Mouse (Mus musculus): ENCODE results near the gene Zfp281. TPM values are rescaled to one million over a fixed set of nuclear protein-coding genes. Genes with fewer than 3 reads are reported as not detected.
A peak's percentile ranks its signal among the peaks of the same experiment; 100 is the strongest.

Zfp281 gene
- polyA plus RNA-seq, 1 experiment from 2014 or later, result 38.6 TPM

DNA sequence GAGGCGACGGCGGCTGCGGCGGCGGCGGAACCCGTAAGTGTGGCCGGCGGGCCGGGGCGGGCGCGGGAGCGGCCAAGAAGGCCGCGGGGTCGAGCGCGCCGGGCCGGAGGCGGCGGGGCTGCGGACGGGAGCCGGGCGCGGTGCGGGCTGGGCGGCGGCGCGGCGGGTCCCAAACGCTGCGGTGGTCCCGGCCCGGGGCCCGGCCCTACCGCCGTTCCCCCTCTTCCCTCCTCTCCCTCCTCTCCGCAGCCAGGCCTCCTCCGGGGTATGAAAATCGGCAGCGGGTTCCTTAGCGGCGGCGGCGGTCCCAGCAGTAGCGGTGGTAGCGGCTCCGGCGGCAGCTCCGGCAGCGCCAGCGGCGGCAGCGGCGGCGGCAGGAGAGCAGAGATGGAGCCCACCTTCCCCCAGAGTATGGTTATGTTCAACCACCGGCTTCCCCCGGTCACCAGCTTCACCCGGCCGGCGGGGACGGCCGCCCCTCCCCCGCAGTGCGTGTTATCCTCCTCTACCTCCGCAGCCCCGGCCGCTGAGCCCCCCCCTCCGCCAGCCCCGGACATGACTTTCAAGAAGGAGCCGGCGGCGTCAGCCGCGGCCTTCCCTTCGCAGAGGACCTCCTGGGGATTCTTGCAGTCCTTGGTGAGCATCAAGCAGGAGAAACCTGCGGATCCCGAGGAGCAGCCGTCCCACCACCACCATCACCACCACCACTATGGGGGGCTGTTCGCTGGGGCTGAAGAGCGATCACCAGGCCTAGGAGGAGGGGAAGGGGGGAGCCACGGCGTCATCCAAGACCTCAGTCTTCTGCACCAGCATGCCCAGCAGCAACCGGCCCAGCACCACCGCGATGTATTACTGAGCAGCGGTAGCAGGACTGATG is 556 bp downstream of the Zfp281 start:
- no peaks in the 10 kb centered on the region for H3K27me3 ChIP-seq (ENCODE audit: control insufficient read depth, insufficient read depth, low read length)
- H3K36me3 ChIP-seq (ENCODE audit: control insufficient read depth, insufficient read depth, low read length), result peaks cover 10% of the 10 kb centered on the region; the same call in 1 of the 2 replicates
- H3K9ac ChIP-seq (ENCODE audit: low read length), result peak overlapping the region; percentile 86
- H3K4me3 ChIP-seq (ENCODE audit: low read depth, low read length), result peak overlapping the region; percentile 89
- H3K4me1 ChIP-seq (ENCODE audit: control insufficient read depth, insufficient read depth, low read length), result peaks cover 11% of the 10 kb centered on the region
- DNase-seq (ENCODE audit: low spot score) (peak; percentile 61), ATAC-seq (ENCODE audit: insufficient number of reproducible peaks, low FRiP score, low TSS enrichment, low read depth) (peak; percentile 63)
- 1% methylated on average over 79 of the region's 92 CpGs for WGBS
- peak overlapping the region; percentile 60 for H3K27ac ChIP-seq (replicated peaks; ENCODE audit: low read depth, low read length)
- H3K4me2 ChIP-seq (ENCODE audit: low read depth, severe bottlenecking), result peak overlapping the region; percentile 88
- no peaks in the 10 kb centered on the region for H3K9me3 ChIP-seq (ENCODE audit: control insufficient read depth, low read length)

- Histone ChIP-seq H3K9me3 (ENCODE audit: control insufficient read depth, low read length) (no peaks in the 10 kb centered on the region), H3K4me1 (ENCODE audit: control insufficient read depth, insufficient read depth, low read length) (peaks cover 11% of the 10 kb centered on the region), H3K27ac (replicated peaks; ENCODE audit: low read depth, low read length) (no peak overlapping the region), H3K36me3 (ENCODE audit: control insufficient read depth, insufficient read depth, low read length) (peaks cover 10% of the 10 kb centered on the region; the same call in 1 of the 2 replicates), H3K4me3 (ENCODE audit: low read depth, low read length) (peak overlapping the region; percentile 89; the same call in 1 of the 2 replicates), H3K4me2 (ENCODE audit: low read depth, severe bottlenecking) (peak overlapping the region; percentile 88), H3K9ac (ENCODE audit: low read length) (no peak overlapping the region), H3K27me3 (ENCODE audit: control insufficient read depth, insufficient read depth, low read length) (no peaks in the 10 kb centered on the region)
- ATAC-seq (ENCODE audit: insufficient number of reproducible peaks, low FRiP score, low TSS enrichment, low read depth), result no peak
- 89% methylated on average over 7 of the region's 7 CpGs for WGBS
- no peak for DNase-seq (ENCODE audit: low spot score)
Measured at GRCm38 (mm10) chr1:136626141-136626540, 1.4 kb downstream of the Zfp281 start.

GRCm38 (mm10) chr1:136626756-136627155 is 2.1 kb downstream of the Zfp281 start:
- Histone ChIP-seq H3K4me2 (ENCODE audit: low read depth, severe bottlenecking) (no peak overlapping the region), H3K4me1 (ENCODE audit: control insufficient read depth, insufficient read depth, low read length) (peaks cover 11% of the 10 kb centered on the region), H3K9me3 (ENCODE audit: control insufficient read depth, low read length) (no peaks in the 10 kb centered on the region), H3K27me3 (ENCODE audit: control insufficient read depth, insufficient read depth, low read length) (no peaks in the 10 kb centered on the region), H3K9ac (ENCODE audit: low read length) (no peak overlapping the region), H3K36me3 (ENCODE audit: control insufficient read depth, insufficient read depth, low read length) (peaks cover 10% of the 10 kb centered on the region; the same call in 1 of the 2 replicates), H3K27ac (replicated peaks; ENCODE audit: low read depth, low read length) (no peak overlapping the region), H3K4me3 (ENCODE audit: low read depth, low read length) (no peak overlapping the region)
- WGBS, result 92% methylated on average over 5 of the region's 5 CpGs
- ATAC-seq (ENCODE audit: insufficient number of reproducible peaks, low FRiP score, low TSS enrichment, low read depth) (no peak), DNase-seq (ENCODE audit: low spot score) (no peak)

DNA sequence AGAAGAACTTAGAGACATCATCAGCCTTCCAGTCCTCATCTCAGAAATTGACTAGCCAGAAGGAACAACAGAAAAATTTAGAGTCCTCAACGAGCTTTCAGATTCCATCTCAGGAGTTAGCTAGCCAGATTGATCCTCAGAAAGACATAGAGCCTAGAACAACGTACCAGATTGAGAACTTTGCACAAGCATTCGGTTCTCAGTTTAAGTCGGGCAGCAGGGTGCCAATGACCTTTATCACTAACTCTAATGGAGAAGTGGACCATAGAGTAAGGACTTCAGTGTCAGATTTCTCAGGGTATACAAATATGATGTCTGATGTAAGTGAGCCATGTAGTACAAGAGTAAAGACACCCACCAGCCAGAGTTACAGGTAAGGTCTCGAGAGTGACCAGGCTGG is 2.9 kb downstream of the Zfp281 start:
- H3K4me2 ChIP-seq (ENCODE audit: low read depth, severe bottlenecking), result peak overlapping the region; percentile 0; the same call in 1 of the 2 replicates
- H3K36me3 ChIP-seq (ENCODE audit: control insufficient read depth, insufficient read depth, low read length), result peaks cover 10% of the 10 kb centered on the region; the same call in 1 of the 2 replicates
- no peak overlapping the region for H3K4me3 ChIP-seq (ENCODE audit: low read depth, low read length)
- ATAC-seq (ENCODE audit: insufficient number of reproducible peaks, low FRiP score, low TSS enrichment, low read depth) (no peak), DNase-seq (ENCODE audit: low spot score) (no peak)
- no peaks in the 10 kb centered on the region for H3K9me3 ChIP-seq (ENCODE audit: control insufficient read depth, low read length)
- peaks cover 11% of the 10 kb centered on the region for H3K4me1 ChIP-seq (ENCODE audit: control insufficient read depth, insufficient read depth, low read length)
- 93% methylated on average over 5 of the region's 5 CpGs for WGBS
- no peaks in the 10 kb centered on the region for H3K27me3 ChIP-seq (ENCODE audit: control insufficient read depth, insufficient read depth, low read length)
- no peak overlapping the region for H3K9ac ChIP-seq (ENCODE audit: low read length)
- H3K27ac ChIP-seq (replicated peaks; ENCODE audit: low read depth, low read length), result no peak overlapping the region

DNA sequence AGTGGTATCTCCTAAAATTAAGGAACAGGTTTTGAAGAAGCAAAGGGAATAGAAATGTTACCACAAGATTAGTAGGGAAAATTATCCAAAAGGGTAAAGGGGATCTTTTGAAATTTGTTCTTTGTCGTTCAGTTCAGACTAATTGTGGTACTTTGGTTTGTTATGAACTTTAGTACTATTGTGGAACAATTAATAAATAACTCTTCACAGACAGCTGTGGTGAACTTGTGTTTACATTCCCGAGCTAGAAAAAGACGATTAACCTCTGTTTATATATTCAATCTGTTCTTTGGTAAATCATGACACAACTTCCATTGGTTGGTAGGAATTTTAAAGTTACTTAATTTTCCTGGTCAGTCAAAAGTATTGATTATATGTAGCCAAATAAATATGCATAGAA is 8.2 kb downstream of the Zfp281 start:
- no peak overlapping the region for H3K9ac ChIP-seq (ENCODE audit: low read length)
- H3K4me1 ChIP-seq (ENCODE audit: control insufficient read depth, insufficient read depth, low read length), result peaks cover 5% of the 10 kb centered on the region; the same call in 1 of the 2 replicates
- WGBS, result 92% methylated on average over 3 of the region's 3 CpGs
- H3K4me2 ChIP-seq (ENCODE audit: low read depth, severe bottlenecking), result no peak overlapping the region
- DNase-seq (ENCODE audit: low spot score) (no peak), ATAC-seq (ENCODE audit: insufficient number of reproducible peaks, low FRiP score, low TSS enrichment, low read depth) (no peak)
- H3K9me3 ChIP-seq (ENCODE audit: control insufficient read depth, low read length), result no peaks in the 10 kb centered on the region
- H3K27me3 ChIP-seq (ENCODE audit: control insufficient read depth, insufficient read depth, low read length), result no peaks in the 10 kb centered on the region
- no peak overlapping the region for H3K27ac ChIP-seq (replicated peaks; ENCODE audit: low read depth, low read length)
- no peaks in the 10 kb centered on the region for H3K36me3 ChIP-seq (ENCODE audit: control insufficient read depth, insufficient read depth, low read length)
- no peak overlapping the region for H3K4me3 ChIP-seq (ENCODE audit: low read depth, low read length)

- Histone ChIP-seq H3K4me1 (ENCODE audit: control insufficient read depth, insufficient read depth, low read length) (no peaks in the 10 kb centered on the region), H3K27ac (replicated peaks; ENCODE audit: low read depth, low read length) (no peak overlapping the region), H3K9ac (ENCODE audit: low read length) (no peak overlapping the region), H3K27me3 (ENCODE audit: control insufficient read depth, insufficient read depth, low read length) (no peaks in the 10 kb centered on the region), H3K4me2 (ENCODE audit: low read depth, severe bottlenecking) (no peak overlapping the region), H3K9me3 (ENCODE audit: control insufficient read depth, low read length) (no peaks in the 10 kb centered on the region), H3K4me3 (ENCODE audit: low read depth, low read length) (no peak overlapping the region), H3K36me3 (ENCODE audit: control insufficient read depth, insufficient read depth, low read length) (no peaks in the 10 kb centered on the region)
- WGBS, result 88% methylated on average over 6 of the region's 6 CpGs
- ATAC-seq (ENCODE audit: insufficient number of reproducible peaks, low FRiP score, low TSS enrichment, low read depth) (no peak), DNase-seq (ENCODE audit: low spot score) (no peak)
Measured at GRCm38 (mm10) chr1:136635644-136636043, 10.9 kb downstream of the Zfp281 start.

- H3K4me1 ChIP-seq (ENCODE audit: control insufficient read depth, insufficient read depth, low read length), result no peaks in the 10 kb centered on the region
- ATAC-seq (ENCODE audit: insufficient number of reproducible peaks, low FRiP score, low TSS enrichment, low read depth) (no peak), DNase-seq (ENCODE audit: low spot score) (no peak)
Measured at GRCm38 (mm10) chr1:136636946-136637345, 12.2 kb downstream of the Zfp281 start.

GRCm38 (mm10) chr1:136637696-136638095 is 13.0 kb downstream of the Zfp281 start:
- DNase-seq (ENCODE audit: low spot score), result no peak
- Histone ChIP-seq H3K4me1 (ENCODE audit: control insufficient read depth, insufficient read depth, low read length) (no peaks in the 10 kb centered on the region), H3K36me3 (ENCODE audit: control insufficient read depth, insufficient read depth, low read length) (no peaks in the 10 kb centered on the region), H3K9ac (ENCODE audit: low read length) (no peak overlapping the region), H3K4me2 (ENCODE audit: low read depth, severe bottlenecking) (no peak overlapping the region), H3K27me3 (ENCODE audit: control insufficient read depth, insufficient read depth, low read length) (no peaks in the 10 kb centered on the region), H3K9me3 (ENCODE audit: control insufficient read depth, low read length) (no peaks in the 10 kb centered on the region), H3K4me3 (ENCODE audit: low read depth, low read length) (no peak overlapping the region), H3K27ac (replicated peaks; ENCODE audit: low read depth, low read length) (no peak overlapping the region)
- no peak for ATAC-seq (ENCODE audit: insufficient number of reproducible peaks, low FRiP score, low TSS enrichment, low read depth)
- 88% methylated on average over 4 of the region's 4 CpGs for WGBS

More at GRCm38 (mm10) chr1:136636946-136637345, 12.2 kb downstream of the Zfp281 start:
- Histone ChIP-seq H3K27ac (replicated peaks; ENCODE audit: low read depth, low read length) (no peak overlapping the region), H3K4me2 (ENCODE audit: low read depth, severe bottlenecking) (no peak overlapping the region), H3K36me3 (ENCODE audit: control insufficient read depth, insufficient read depth, low read length) (no peaks in the 10 kb centered on the region), H3K4me3 (ENCODE audit: low read depth, low read length) (no peak overlapping the region), H3K9ac (ENCODE audit: low read length) (no peak overlapping the region), H3K27me3 (ENCODE audit: control insufficient read depth, insufficient read depth, low read length) (no peaks in the 10 kb centered on the region), H3K9me3 (ENCODE audit: control insufficient read depth, low read length) (no peaks in the 10 kb centered on the region)
- 88% methylated on average over 6 of the region's 6 CpGs for WGBS
